Comparison of ENCODE assay signal across 10 mouse cellular contexts in genomic region chr12:17741637-17742364, GRCm38 (mm10). TPM values are rescaled to one million over a fixed set of nuclear protein-coding genes. Genes with fewer than 3 reads are reported as not detected.
A peak's percentile ranks its signal among the peaks of the same experiment; 100 is the strongest.
DNase-seq lines count a peak whose midpoint lies in the region; ATAC-seq lines count a peak whose summit lies in the region.
"Had no signal": no experiment of that assay in that cellular context is flagged by ENCODE, and none has a peak within 500 bp of the region (broad histone marks: within the 10 kb centered on the region; RNA-seq: fewer than 3 reads in every experiment).

No protein-coding gene starts in this region.

- no peak overlapping the region for H3K4me2 ChIP-seq in midbrain, embryonic 16.5 days (ENCODE audit: low read length)
- H3K4me2 ChIP-seq: liver, embryonic 13.5 days had no signal

- H3K27me3 ChIP-seq in midbrain, embryonic 16.5 days (ENCODE audit: control insufficient read depth, insufficient read depth, low read depth, low read length) = no peaks in the 10 kb centered on the region
- H3K27me3 ChIP-seq: liver, embryonic 13.5 days had no signal

- H3K36me3 ChIP-seq in midbrain, embryonic 16.5 days (ENCODE audit: control insufficient read depth, insufficient read depth, low read length) = no peaks in the 10 kb centered on the region
- H3K36me3 ChIP-seq: liver, embryonic 13.5 days had no signal

- H3K9ac ChIP-seq in midbrain, embryonic 16.5 days (ENCODE audit: low read depth, low read length) = no peak overlapping the region
- H3K9ac ChIP-seq: liver, embryonic 13.5 days had no signal

- peak; percentile 17 to 37 for DNase-seq in left cerebral cortex, postnatal 14 days (ENCODE audit: low spot score in 2 of 2)
- DNase-seq in left cerebral cortex, adult 18-20 months (ENCODE audit: low spot score in 2 of 2) = no peak
- peak; percentile 61 to 72 for DNase-seq in adrenal gland, postnatal 36 days
- DNase-seq in gastrocnemius, postnatal 25 days = peak; percentile 63
- DNase-seq in kidney, postnatal 10 days = peak; percentile 81
- DNase-seq in frontal cortex, postnatal 10 days (ENCODE audit: low spot score in 2 of 2) = no peak
- DNase-seq: liver, embryonic 13.5 days had no signal

- H3K9me3 ChIP-seq in midbrain, embryonic 16.5 days (replicated peaks; ENCODE audit: control insufficient read depth, low read length, poor library complexity, severe bottlenecking) = no peaks in the 10 kb centered on the region
- H3K9me3 ChIP-seq: liver, embryonic 13.5 days had no signal

- intact Hi-C loops in left cerebral cortex, postnatal 14 days (cut with DNase I) = no loop called here

- H3K27ac ChIP-seq in midbrain, embryonic 16.5 days (ENCODE audit: low read length) = peak overlapping the region; percentile 58
- H3K27ac ChIP-seq: liver, embryonic 13.5 days had no signal

- 0 out of 2 replicates have a peak, but pooled peaks have one; percentile 18 for ATAC-seq in midbrain, embryonic 16.5 days
- ATAC-seq in erythroid progenitor cell, adult 5-6 weeks (replicated peaks; ENCODE audit: low FRiP score, poor library complexity, severe bottlenecking) = no peak

- no peak overlapping the region for H3K4me3 ChIP-seq in midbrain, embryonic 16.5 days (ENCODE audit: low read depth, low read length)
- H3K4me3 ChIP-seq: erythroblast, embryonic 14.5 days; liver, embryonic 13.5 days had no signal

- WGBS in midbrain, embryonic 16.5 days = 61% methylated on average over 17 of the region's 17 CpGs

- H3K4me1 ChIP-seq in midbrain, embryonic 16.5 days (ENCODE audit: control insufficient read depth, insufficient read depth, low read length) = peaks cover 21% of the 10 kb centered on the region

RNA-seq across cellular contexts. Expression of gene Hpcal1, which starts 51.1 kb away (rescaled TPM):
- total RNA-seq in left cerebral cortex, postnatal 14 days (2021) = 10 to 100 TPM; 53.6 to 82.5 TPM
- total RNA-seq in left cerebral cortex, adult 18-20 months (2021) = 10 to 100 TPM; 80.0 to 93.6 TPM
- 10 to 100 TPM; 17.1 to 19.1 TPM for total RNA-seq in adrenal gland, postnatal 36 days (2021)
- 1 to 10 TPM; 6.4 to 8.0 TPM for total RNA-seq in gastrocnemius, postnatal 25 days (2021)
- polyA plus RNA-seq in midbrain, embryonic 16.5 days (2015; fragmentation: Nextera tagmentation; extraction: Ambion mirVana) = 97.2 and 107 TPM in 2 replicates
- total RNA-seq in erythroid progenitor cell, adult 5-6 weeks (2015; ENCODE audit: low replicate concordance) = 18.7 and 27.2 TPM in 2 replicates
- total RNA-seq in erythroid progenitor cell, adult 5-6 weeks (2017; ENCODE audit: low replicate concordance) = 3.6 and 5.9 TPM in 2 replicates

Comparison
In these comparisons a context has a peak if more than half of its experiments do, and no peak if none do; other contexts are left out.
1. DNase-seq: peak in left cerebral cortex, postnatal 14 days (2 of 2), adrenal gland, postnatal 36 days (2 of 2), gastrocnemius, postnatal 25 days (single experiment) and kidney, postnatal 10 days (single experiment); none in left cerebral cortex, adult 18-20 months (0 of 2) and frontal cortex, postnatal 10 days (0 of 2).